Mouse (Mus musculus): ENCODE data around the gene Agpat4. TPM values are rescaled to one million over a fixed set of nuclear protein-coding genes. Genes with fewer than 3 reads are reported as not detected.

The Agpat4 gene
- total and polyA plus RNA-seq, 2 experiments from 2014 or later: 9.2 to 13.4 TPM

DNA sequence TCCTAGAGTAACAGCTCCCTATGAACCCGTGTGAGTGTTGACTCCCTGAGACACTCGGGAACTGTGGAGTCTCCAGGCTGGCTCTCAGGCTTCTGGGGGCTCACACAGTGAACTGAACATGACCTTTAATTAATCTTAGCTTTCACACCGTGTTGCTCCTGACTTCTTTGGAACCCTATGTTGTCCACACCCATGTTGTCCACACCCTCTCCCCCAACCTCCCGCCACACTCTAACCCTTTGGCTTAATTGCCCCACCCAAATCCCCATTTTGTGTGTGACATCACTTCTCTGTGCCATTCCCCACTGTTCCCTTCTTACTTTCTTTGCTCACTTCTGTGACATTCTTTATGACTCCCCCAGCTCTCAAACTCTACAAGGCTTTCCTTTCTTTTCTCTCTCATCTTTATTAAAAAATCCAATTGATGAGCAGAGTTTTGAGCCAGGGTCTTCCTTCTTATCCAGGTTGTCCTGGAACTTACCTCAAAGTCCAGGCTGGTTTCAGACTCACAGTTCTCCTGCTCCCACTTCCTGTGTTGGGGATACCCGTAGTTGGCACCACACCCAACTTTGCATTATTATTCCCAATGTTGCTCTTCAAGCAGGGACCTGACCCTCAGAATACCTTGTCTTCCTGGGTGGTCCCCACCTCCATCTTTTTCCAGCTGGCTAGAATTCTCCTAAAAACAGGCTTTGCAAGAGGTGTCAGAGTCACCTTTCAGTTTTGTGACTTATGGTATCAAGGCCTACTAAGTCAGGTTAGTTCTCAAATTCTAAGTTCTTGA is 64.4 kb downstream of the Agpat4 start:
- Histone ChIP-seq H3K4me3 (ENCODE audit: low read depth, low read length) (no peak overlapping the region), H3K4me2 (ENCODE audit: low read depth, low read length) (no peak overlapping the region), H3K27ac (ENCODE audit: low read depth) (no peak overlapping the region), H3K9me3 (replicated peaks; ENCODE audit: control insufficient read depth, low read length) (no peaks in the 10 kb centered on the region), H3K4me1 (ENCODE audit: control insufficient read depth, insufficient read depth) (peaks cover 3% of the 10 kb centered on the region; the same call in 1 of the 2 replicates), H3K27me3 (ENCODE audit: control insufficient read depth, insufficient read depth, low read length) (no peaks in the 10 kb centered on the region), H3K36me3 (replicated peaks; ENCODE audit: control insufficient read depth, insufficient read depth, low read length) (no peaks in the 10 kb centered on the region), H3K9ac (replicated peaks; ENCODE audit: low read depth, low read length) (no peak overlapping the region)
- 64% methylated on average over 5 of the region's 5 CpGs for WGBS
- DNase-seq (ENCODE audit: low spot score) (no peak), ATAC-seq (ENCODE audit: insufficient read depth, low read depth) (no peak)
- no peak for TF ChIP-seq CTCF (IDR thresholded peaks at IDR 0.05; ENCODE audit: low read depth)
- no peak for TF ChIP-seq EP300 (IDR thresholded peaks at IDR 0.05; ENCODE audit: low read depth)

DNA sequence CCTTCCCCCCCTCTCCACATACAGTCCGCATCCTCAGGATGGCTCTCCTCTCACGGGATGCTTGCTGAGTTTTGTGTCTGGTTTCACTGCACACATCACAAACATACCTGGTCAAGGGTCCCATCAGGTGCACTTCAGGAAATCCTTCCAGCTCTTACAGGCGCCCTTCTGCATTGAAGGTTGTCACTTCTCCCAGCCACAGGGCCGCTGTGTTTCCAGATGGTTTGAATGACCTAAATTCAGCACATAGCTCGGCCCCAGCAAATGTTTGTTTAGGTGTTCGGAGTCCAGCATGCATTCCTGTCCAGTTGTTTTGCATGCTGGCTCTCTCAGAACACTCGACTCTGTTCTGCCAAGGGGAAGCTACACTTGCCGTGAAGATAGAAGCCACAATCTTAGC is 65.8 kb downstream of the Agpat4 start:
- no peaks in the 10 kb centered on the region for H3K9me3 ChIP-seq (replicated peaks; ENCODE audit: control insufficient read depth, low read length)
- no peaks in the 10 kb centered on the region for H3K27me3 ChIP-seq (ENCODE audit: control insufficient read depth, insufficient read depth, low read length)
- no peak overlapping the region for H3K27ac ChIP-seq (ENCODE audit: low read depth)
- TF ChIP-seq EP300 (IDR thresholded peaks at IDR 0.05; ENCODE audit: low read depth): no peak
- TF ChIP-seq CTCF (IDR thresholded peaks at IDR 0.05; ENCODE audit: low read depth): no peak
- H3K4me3 ChIP-seq (ENCODE audit: low read depth, low read length): no peak overlapping the region
- no peak overlapping the region for H3K4me2 ChIP-seq (ENCODE audit: low read depth, low read length)
- DNase-seq (ENCODE audit: low spot score): no peak
- no peak for ATAC-seq (ENCODE audit: insufficient read depth, low read depth)
- H3K36me3 ChIP-seq (replicated peaks; ENCODE audit: control insufficient read depth, insufficient read depth, low read length): no peaks in the 10 kb centered on the region
- WGBS: 67% methylated on average over 8 of the region's 8 CpGs
- H3K9ac ChIP-seq (replicated peaks; ENCODE audit: low read depth, low read length): no peak overlapping the region
- no peaks in the 10 kb centered on the region for H3K4me1 ChIP-seq (ENCODE audit: control insufficient read depth, insufficient read depth)

DNA sequence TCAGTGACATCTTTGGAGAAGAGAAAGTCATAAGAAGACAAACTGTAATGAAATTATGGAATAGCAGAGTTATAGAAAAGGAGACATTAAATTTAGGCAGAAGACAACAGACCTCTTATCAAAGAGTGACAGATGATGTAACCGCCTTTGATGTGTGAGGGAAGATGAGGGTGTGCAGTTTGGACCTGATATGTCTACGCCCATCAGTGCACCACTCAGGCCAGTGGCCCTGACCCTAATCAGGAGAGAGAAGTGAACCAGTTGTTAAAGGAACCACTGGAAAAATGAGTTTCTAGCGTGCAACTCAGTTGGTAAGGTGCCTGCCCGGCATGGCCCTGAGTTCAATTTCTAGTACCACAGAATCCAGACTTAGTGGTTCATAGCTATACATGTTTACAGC is 67.4 kb downstream of the Agpat4 start:
- Histone ChIP-seq H3K9me3 (replicated peaks; ENCODE audit: control insufficient read depth, low read length) (no peaks in the 10 kb centered on the region), H3K4me2 (ENCODE audit: low read depth, low read length) (no peak overlapping the region), H3K9ac (replicated peaks; ENCODE audit: low read depth, low read length) (no peak overlapping the region), H3K36me3 (replicated peaks; ENCODE audit: control insufficient read depth, insufficient read depth, low read length) (no peaks in the 10 kb centered on the region), H3K4me1 (ENCODE audit: control insufficient read depth, insufficient read depth) (no peaks in the 10 kb centered on the region), H3K4me3 (ENCODE audit: low read depth, low read length) (no peak overlapping the region), H3K27me3 (ENCODE audit: control insufficient read depth, insufficient read depth, low read length) (no peaks in the 10 kb centered on the region), H3K27ac (ENCODE audit: low read depth) (no peak overlapping the region)
- no peak for ATAC-seq (ENCODE audit: insufficient read depth, low read depth)
- no peak for DNase-seq (ENCODE audit: low spot score)
- WGBS: 80% methylated on average over 4 of the region's 4 CpGs
- TF ChIP-seq EP300 (IDR thresholded peaks at IDR 0.05; ENCODE audit: low read depth) (no peak), CTCF (IDR thresholded peaks at IDR 0.05; ENCODE audit: low read depth) (no peak)

- Histone ChIP-seq H3K27ac (ENCODE audit: low read depth) (no peak overlapping the region), H3K9me3 (replicated peaks; ENCODE audit: control insufficient read depth, low read length) (no peaks in the 10 kb centered on the region), H3K4me3 (ENCODE audit: low read depth, low read length) (no peak overlapping the region), H3K36me3 (replicated peaks; ENCODE audit: control insufficient read depth, insufficient read depth, low read length) (no peaks in the 10 kb centered on the region), H3K27me3 (ENCODE audit: control insufficient read depth, insufficient read depth, low read length) (no peaks in the 10 kb centered on the region), H3K9ac (replicated peaks; ENCODE audit: low read depth, low read length) (no peak overlapping the region), H3K4me2 (ENCODE audit: low read depth, low read length) (no peak overlapping the region), H3K4me1 (ENCODE audit: control insufficient read depth, insufficient read depth) (no peaks in the 10 kb centered on the region)
- ATAC-seq (ENCODE audit: insufficient read depth, low read depth) (no peak), DNase-seq (ENCODE audit: low spot score) (no peak)
- TF ChIP-seq CTCF (IDR thresholded peaks at IDR 0.05; ENCODE audit: low read depth) (no peak), EP300 (IDR thresholded peaks at IDR 0.05; ENCODE audit: low read depth) (no peak)
- 70% methylated on average over 3 of the region's 3 CpGs for WGBS
Measured at GRCm38 (mm10) chr17:12186341-12186740, 67.8 kb downstream of the Agpat4 start.

DNA sequence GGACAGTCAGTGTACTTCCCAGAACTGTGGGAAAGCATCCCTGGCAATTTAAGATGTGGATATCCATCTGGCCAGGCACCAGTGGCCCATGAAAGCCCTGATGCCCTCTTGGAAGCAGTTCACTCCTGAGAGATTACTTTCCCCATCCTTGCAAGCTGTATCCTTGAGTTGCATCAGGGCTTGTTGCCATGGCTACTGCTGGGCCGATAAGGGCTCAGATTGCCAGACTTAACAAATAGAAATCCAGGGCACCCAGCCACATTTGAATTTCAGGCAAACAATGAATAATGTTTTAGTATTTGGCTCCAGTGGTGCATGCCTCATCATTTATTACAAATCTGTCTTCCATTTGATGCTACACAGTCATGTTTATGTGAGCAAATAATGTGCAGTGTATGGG is 69.3 kb downstream of the Agpat4 start:
- H3K4me1 ChIP-seq (ENCODE audit: control insufficient read depth, insufficient read depth): no peaks in the 10 kb centered on the region
- no peaks in the 10 kb centered on the region for H3K27me3 ChIP-seq (ENCODE audit: control insufficient read depth, insufficient read depth, low read length)
- no peak overlapping the region for H3K9ac ChIP-seq (replicated peaks; ENCODE audit: low read depth, low read length)
- TF ChIP-seq EP300 (IDR thresholded peaks at IDR 0.05; ENCODE audit: low read depth) (no peak), CTCF (IDR thresholded peaks at IDR 0.05; ENCODE audit: low read depth) (no peak)
- H3K4me2 ChIP-seq (ENCODE audit: low read depth, low read length): no peak overlapping the region
- no peaks in the 10 kb centered on the region for H3K36me3 ChIP-seq (replicated peaks; ENCODE audit: control insufficient read depth, insufficient read depth, low read length)
- WGBS: 48% methylated on average over 1 of the region's 1 CpGs
- no peak overlapping the region for H3K4me3 ChIP-seq (ENCODE audit: low read depth, low read length)
- ATAC-seq (ENCODE audit: insufficient read depth, low read depth) (no peak), DNase-seq (ENCODE audit: low spot score) (no peak)
- no peak overlapping the region for H3K27ac ChIP-seq (ENCODE audit: low read depth)
- no peaks in the 10 kb centered on the region for H3K9me3 ChIP-seq (replicated peaks; ENCODE audit: control insufficient read depth, low read length)

GRCm38 (mm10) chr17:12195137-12195536 is 76.6 kb downstream of the Agpat4 start:
- DNase-seq (ENCODE audit: low spot score) (peak; percentile 41), ATAC-seq (ENCODE audit: insufficient read depth, low read depth) (0 out of 2 replicates have a peak, but pooled peaks have one; percentile 44)
- TF ChIP-seq EP300 (IDR thresholded peaks at IDR 0.05; ENCODE audit: low read depth) (no peak), CTCF (IDR thresholded peaks at IDR 0.05; ENCODE audit: low read depth) (no peak)
- WGBS: 21% methylated on average over 5 of the region's 5 CpGs
- H3K4me3 ChIP-seq (ENCODE audit: low read depth, low read length): no peak overlapping the region
- H3K9me3 ChIP-seq (replicated peaks; ENCODE audit: control insufficient read depth, low read length): no peaks in the 10 kb centered on the region
- no peaks in the 10 kb centered on the region for H3K4me1 ChIP-seq (ENCODE audit: control insufficient read depth, insufficient read depth)
- H3K27me3 ChIP-seq (ENCODE audit: control insufficient read depth, insufficient read depth, low read length): no peaks in the 10 kb centered on the region
- peak overlapping the region; percentile 28; the same call in 1 of the 2 replicates for H3K27ac ChIP-seq (ENCODE audit: low read depth)
- no peaks in the 10 kb centered on the region for H3K36me3 ChIP-seq (replicated peaks; ENCODE audit: control insufficient read depth, insufficient read depth, low read length)
- 0 out of 2 replicates have a peak overlapping the region, but pooled peaks have one; percentile 10 for H3K4me2 ChIP-seq (ENCODE audit: low read depth, low read length)
- H3K9ac ChIP-seq (replicated peaks; ENCODE audit: low read depth, low read length): no peak overlapping the region

All from heart, postnatal 0 days (tissue).